Mouse (Mus musculus): ENCODE measurements around the gene Tmprss11b.
"Not testable (repeated sequence)": the region's sequence is repeated elsewhere in the genome, so short reads cannot be mapped to it uniquely, and the experiment has no call there.

The Tmprss11b gene

DNA sequence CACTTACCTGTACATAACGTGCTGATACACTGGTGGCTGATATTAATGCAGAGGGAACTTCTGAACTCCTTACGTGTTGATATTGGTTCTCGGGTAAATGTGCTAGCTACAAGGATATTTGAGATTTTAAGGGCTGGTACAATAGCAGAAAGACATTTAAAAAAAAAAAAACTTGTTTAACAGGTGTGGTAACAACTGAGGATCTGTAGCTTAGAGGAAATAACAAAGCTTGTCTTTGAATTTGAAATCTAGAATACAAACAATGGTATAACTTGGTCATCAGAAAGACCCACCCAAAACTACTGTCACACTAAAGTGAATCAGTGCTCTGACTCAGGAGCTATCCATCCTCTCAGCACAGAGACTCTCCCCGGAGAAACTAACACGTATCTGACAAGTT is at the start of gene Tmprss11b:
Tmprss11b (minus strand) TSS at position 101 of the 400 bp plus-strand sequence.
- no peak for DNase-seq (ENCODE audit: low spot score in 2 of 2)

DNA sequence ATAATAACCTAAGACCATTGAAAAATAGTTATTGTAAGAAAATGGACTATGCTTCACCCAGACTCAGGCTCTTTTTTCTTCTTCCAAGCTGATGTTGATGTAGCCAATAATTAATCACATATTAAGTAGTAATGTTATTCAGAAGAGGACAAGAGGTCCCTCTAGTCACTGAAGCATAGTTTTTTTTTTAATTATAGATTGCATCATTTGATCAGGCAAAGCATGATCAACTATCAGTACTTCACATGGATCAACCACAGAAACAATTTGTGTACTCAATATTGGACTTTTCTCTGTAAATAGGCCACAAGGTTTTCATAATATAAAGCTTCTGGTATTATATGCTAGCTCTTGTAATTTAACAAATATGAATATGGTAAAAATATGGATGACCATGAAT is 48.9 kb upstream of the Tmprss11b start:
- no peak for DNase-seq (ENCODE audit: low spot score in 2 of 2)

DNA sequence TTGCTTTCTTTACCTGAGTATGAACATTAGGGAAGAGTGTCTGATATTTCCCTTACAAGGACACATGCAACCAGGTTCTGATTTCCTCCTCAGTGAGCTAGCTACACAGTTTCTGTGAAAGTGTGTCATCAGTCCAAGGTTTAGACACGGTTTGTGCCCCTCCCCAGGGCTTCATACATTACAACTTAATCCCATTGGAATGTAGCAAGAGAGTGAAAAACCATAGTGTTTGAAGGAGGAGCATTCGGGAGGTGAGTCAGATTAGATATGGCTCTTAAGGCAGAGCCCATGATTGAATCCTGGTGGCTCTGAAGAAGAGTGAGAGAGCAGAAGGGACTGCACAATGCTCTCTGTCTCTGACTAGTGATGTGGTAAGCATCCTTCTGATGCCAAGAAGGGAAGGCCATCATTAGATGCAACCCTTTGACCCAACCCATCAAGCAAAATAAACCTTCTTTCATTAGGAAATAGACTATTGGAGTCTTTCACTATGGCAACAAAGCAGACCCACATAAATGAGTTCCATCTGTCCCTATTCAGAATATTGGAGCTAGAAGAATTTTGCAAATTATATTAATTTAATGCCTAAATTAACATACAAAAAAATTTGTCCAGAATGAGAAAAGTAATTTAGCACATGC is 46.8 kb upstream of the Tmprss11b start:
- DNase-seq (ENCODE audit: low spot score in 2 of 2): no peak

DNA sequence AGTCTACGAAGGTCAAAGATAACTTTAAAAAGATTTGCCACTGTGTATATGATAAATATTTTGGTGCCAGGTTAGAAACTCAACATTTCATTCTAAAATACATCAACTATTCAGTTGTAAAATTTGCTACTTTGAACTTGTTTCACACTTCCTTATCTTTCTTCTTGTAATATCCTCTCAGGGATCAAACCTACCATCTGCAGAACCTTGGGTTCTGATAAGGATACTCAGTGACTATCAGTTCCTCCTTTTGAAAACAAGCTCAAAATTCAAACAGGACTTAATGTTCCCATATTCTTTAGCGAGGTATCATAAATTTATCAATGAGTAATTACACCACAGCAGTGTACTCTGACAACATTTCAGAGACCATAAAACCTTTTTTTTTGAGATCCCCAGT is 38.8 kb upstream of the Tmprss11b start:
- DNase-seq (ENCODE audit: low spot score in 2 of 2): no peak

DNA sequence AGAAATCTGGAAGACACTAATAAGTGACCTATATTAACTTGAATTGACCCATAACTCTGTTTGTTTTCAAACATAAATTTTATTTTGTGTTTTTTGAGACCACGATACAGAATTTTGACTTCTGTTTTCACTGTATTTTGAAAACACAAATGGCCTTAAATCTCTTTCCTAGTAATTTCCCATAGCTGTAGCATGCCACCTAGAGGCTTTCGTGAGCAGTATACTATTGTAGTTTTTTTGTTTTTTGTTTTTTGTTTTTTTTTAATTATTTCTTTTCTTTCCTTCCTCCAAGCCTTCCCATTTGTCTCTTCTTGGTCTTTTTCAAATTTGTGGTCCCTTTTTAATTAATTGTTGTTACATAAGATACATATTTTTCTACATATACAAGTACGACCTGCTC is 28.8 kb upstream of the Tmprss11b start:
- DNase-seq (ENCODE audit: low spot score in 2 of 2): no peak

DNA sequence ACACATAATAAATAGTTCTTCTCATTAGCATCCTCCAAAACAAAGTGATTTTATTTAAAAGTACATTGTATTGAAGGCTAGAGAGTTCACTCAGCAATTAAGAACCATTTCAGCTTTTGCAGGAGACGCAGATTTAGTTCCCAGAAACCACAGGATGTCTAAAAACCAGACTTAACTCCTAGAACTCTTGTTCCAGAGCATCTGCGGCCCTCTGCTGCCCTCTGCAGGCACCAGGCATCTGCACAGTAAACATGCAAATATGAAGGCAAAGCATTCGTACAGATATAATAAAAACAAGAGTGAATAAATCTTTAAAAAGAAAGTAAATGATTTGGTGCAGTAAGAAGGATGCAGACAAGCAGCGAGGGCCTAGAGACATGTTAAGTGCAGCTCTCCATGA is 8.5 kb upstream of the Tmprss11b start:
- DNase-seq (ENCODE audit: low spot score in 2 of 2): peak; percentile 12 to 68

DNA sequence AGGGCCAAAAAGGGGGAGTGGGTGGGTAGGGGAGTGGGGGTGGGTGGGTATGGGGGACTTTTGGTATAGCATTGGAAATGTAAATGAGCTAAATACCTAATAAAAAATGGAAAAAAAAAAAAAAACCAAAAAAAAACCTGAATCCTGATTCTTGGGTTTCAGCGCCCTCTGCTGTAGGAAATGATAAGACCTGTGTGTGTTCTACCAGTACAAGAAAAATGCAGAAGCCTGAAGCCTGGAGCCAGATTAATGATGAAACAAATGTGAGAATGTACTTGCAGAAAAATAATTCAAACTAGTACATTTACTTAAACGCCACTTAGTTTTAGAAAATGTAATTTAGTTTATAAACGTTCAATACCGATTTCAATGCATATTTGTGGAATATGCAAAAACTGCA is 27.0 kb downstream of the Tmprss11b start:
- not testable (repeated sequence) for DNase-seq (ENCODE audit: low spot score in 2 of 2)

DNA sequence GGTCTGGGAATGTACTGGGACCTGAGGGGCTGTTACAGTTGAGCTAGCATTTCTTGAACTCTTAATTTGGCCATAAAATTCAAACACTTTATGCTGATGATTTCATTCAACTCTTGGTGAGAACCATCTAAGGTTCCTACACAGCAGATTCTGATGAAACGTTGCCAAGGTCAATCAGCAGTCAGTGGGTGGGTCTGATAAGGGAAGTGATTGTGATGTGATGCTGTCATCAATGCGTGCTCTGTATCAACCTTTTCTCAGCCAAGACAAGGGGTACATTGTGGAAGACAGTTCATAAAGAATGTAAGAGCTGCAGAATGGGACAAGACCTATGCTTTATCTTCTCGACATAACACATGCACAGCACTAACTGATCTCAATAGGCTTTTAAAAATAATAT is 35.4 kb downstream of the Tmprss11b start:
- DNase-seq (ENCODE audit: low spot score in 2 of 2): no peak

DNA sequence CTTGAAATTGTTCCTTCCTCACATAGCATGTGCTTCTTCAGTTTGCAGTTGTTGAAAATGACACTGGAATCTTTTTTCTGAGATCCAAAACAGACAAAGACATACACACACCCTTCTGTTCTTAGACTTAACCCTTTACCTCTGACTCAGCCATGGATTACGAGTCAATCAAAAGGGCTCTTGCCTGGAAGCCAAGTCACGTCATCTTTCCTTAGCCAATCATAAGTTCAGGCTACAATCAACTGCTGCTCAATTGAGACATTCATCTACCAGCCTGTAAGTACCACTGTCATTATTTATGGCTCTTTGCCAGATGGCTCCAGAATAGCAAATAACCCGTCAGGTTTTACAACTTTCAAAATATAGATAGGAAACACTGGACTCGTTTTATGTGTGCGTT is 43.8 kb downstream of the Tmprss11b start, which contains the start of gene Tmprss11f:
Tmprss11f (minus strand) TSS at position 101 of the 400 bp plus-strand sequence.
- DNase-seq (ENCODE audit: low spot score in 2 of 2): no peak

DNA sequence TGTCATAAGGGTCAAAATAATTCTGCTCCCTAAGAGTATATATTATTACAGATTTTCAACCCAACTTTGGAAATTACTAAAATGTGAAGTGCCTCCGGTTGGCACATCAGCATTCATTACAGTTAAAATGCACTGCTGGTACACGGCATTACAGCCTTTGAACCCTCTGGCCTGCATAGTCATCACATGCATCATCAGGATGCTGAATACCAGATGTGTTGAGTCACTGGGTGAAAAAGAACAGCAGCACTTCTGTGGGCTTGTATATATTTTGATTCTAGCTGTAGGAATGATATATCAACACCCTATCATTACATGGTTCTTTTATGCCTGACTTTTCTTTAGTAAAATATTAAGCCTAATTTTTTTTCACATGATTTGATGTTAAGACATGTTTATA is 45.5 kb downstream of the Tmprss11b start:
- no peak for DNase-seq (ENCODE audit: low spot score in 2 of 2)

DNA sequence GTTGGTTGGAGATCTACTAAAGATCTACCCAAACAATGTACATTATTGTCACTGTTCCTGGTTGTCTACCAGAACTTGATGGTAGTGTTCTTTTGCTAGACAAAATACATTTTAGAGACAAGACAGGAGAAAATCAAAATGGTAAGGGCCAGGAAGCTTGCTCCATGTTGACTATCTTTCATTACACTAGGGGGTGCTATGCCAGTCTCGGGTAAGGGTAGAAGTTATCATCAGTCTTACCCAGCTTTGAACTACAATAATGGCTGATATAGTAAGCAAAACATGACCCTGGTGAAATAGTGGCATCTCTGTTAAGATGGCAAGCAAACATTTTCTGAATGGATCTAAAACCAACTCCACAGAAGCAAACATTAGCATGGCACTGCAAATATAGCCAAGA is 54.4 kb downstream of the Tmprss11b start:
- no peak for DNase-seq (ENCODE audit: low spot score in 2 of 2)

Data from frontal cortex, postnatal 14 days (tissue).